Mouse (Mus musculus) kidney, postnatal 36 days (tissue): ENCODE data around the gene Rragd.
"Not testable (repeated sequence)": the region's sequence is repeated elsewhere in the genome, so short reads cannot be mapped to it uniquely, and the experiment has no call there.

Source experiments
- DNase-seq, 2 experiments: peaks; one replicate each; pipeline ENCODE4 v3.0.0; 2021 to 2022; ENCODE audit warnings: mixed read lengths in 2 of 2

The Rragd gene

GRCm38 (mm10) chr4:32987006-32987405 is 4.2 kb downstream of the Rragd start:
- no peak for DNase-seq

- no peak for DNase-seq
These were observed 6.5 kb downstream of the Rragd start for GRCm38 (mm10) chr4:32989346-32989745.

GRCm38 (mm10) chr4:32994168-32994567 is 11.3 kb downstream of the Rragd start:
- no peak for DNase-seq

- DNase-seq: no peak
These were observed 13.2 kb downstream of the Rragd start for GRCm38 (mm10) chr4:32996083-32996482.

GRCm38 (mm10) chr4:32997571-32997970 is 14.7 kb downstream of the Rragd start:
- DNase-seq: no peak

GRCm38 (mm10) chr4:32998996-32999395 is 16.2 kb downstream of the Rragd start:
- peak; percentile 48 to 65 for DNase-seq

GRCm38 (mm10) chr4:33002081-33002480 is 19.2 kb downstream of the Rragd start:
- no peak for DNase-seq

- DNase-seq: not testable (repeated sequence)
These were observed 23.0 kb downstream of the Rragd start for GRCm38 (mm10) chr4:33005595-33006470.

- DNase-seq: no peak
These were observed 24.0 kb downstream of the Rragd start for GRCm38 (mm10) chr4:33006844-33007243.

GRCm38 (mm10) chr4:33007443-33008217 is 24.8 kb downstream of the Rragd start:
- DNase-seq: peak; percentile 19 to 52

GRCm38 (mm10) chr4:33010078-33010477 is 27.2 kb downstream of the Rragd start:
- DNase-seq: no peak

GRCm38 (mm10) chr4:33012484-33012883 is 29.6 kb downstream of the Rragd start:
- DNase-seq: no peak

- peak; percentile 89 to 95 for DNase-seq
These were observed 35.6 kb downstream of the Rragd start for GRCm38 (mm10) chr4:33018361-33018999.

GRCm38 (mm10) chr4:33024420-33024819 is 41.6 kb downstream of the Rragd start:
- no peak for DNase-seq

- DNase-seq: no peak
These were observed 46.3 kb downstream of the Rragd start for GRCm38 (mm10) chr4:33029104-33029503.

- DNase-seq: peak in 1 of 2 experiments; percentile 30
These were observed 47.7 kb downstream of the Rragd start for GRCm38 (mm10) chr4:33030264-33031194.

GRCm38 (mm10) chr4:33031195-33031960 is 48.5 kb downstream of the Rragd start, which contains the start of gene Ube2j1:
Ube2j1 (plus strand) TSS chr4:33031416.
- DNase-seq: peak; percentile 91 to 94

- no peak for DNase-seq
These were observed 49.2 kb downstream of the Rragd start for GRCm38 (mm10) chr4:33032045-33032444.

GRCm38 (mm10) chr4:33033515-33033914 is 50.7 kb downstream of the Rragd start:
- DNase-seq: no peak

- no peak for DNase-seq
These were observed 57.0 kb downstream of the Rragd start for GRCm38 (mm10) chr4:33039826-33040225.

- DNase-seq: no peak
These were observed 66.8 kb downstream of the Rragd start for GRCm38 (mm10) chr4:33049601-33050000.
